Mouse (Mus musculus) bone marrow, adult 2 months (tissue): ENCODE results near the gene Arhgap10.

Source experiments
- CTCF ChIP-seq: fragments of 200-500 bp; IDR thresholded peaks from 2 replicates; pipeline ENCODE4 v1.5.1; 2011; ENCODE audit warnings: low read length, control low read depth; ENCODE audit not compliant: control insufficient read depth, insufficient read depth
- POLR2A ChIP-seq: fragments of 200-500 bp; IDR thresholded peaks from 2 replicates; pipeline ENCODE4 v1.6.1; 2011; ENCODE audit warnings: low read depth, mild to moderate bottlenecking, control low read depth, low read length, borderline replicate concordance; ENCODE audit not compliant: control insufficient read depth

GRCm38 (mm10) chr8:77311762-77312161 is 206.0 kb downstream of the Arhgap10 start:
- TF ChIP-seq CTCF: no peak
- TF ChIP-seq POLR2A: no peak
